Mouse (Mus musculus) heart, adult 8-10 months (tissue): ENCODE results near the gene Cuedc2. TPM values are rescaled to one million over a fixed set of nuclear protein-coding genes. Genes with fewer than 3 reads are reported as not detected.

Experiments
- DNase-seq: peaks from one replicate; pipeline ENCODE4 v3.0.0; 2022; ENCODE audit warnings: low spot score
- total RNA-seq, 4 experiments: library from RNA; stranded (reverse); gene quantifications; 2 replicates each; pipeline ENCODE4 v1.2.4; 2022

Gene Cuedc2
- total RNA-seq: 10 to 100 TPM; 76.5 to 91.0 (median 83.5) TPM

DNA sequence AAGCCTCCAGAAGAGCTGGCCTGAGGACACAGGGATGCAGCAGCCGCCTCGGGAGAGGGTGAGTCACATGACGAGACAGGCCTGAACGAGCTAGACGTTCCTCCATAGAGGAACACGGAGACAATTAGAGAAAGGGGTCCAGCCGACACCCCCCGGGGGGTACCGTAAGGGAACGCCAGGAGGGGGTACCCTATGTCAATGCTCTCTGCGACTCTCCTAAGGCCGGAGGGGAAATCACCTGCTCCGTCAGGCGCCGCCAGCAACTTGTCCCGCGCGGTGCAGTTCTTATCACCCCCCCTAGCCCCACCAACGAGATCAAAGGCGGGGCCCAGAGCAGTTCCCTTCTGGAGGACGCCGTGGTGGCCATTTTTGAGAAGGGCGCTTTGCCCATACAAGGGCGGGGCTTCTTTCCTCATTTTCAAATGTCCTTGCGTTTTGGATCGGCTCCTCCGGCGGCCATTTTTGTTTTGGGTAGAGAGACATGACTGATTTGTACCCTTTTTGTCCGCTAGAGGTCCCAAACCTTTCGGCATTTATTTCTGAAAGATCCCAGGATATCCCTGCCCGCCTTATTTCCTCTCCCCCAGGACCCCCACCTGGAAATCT is at the start of gene Cuedc2:
Cuedc2 (minus strand) TSS at position 372 of the 606 bp plus-strand sequence.
- peak; percentile 99 for DNase-seq

GRCm38 (mm10) chr19:46382275-46382674 is 43.8 kb upstream of the Cuedc2 start:
- no peak for DNase-seq

GRCm38 (mm10) chr19:46375891-46376290 is 37.4 kb upstream of the Cuedc2 start:
- no peak for DNase-seq

DNA sequence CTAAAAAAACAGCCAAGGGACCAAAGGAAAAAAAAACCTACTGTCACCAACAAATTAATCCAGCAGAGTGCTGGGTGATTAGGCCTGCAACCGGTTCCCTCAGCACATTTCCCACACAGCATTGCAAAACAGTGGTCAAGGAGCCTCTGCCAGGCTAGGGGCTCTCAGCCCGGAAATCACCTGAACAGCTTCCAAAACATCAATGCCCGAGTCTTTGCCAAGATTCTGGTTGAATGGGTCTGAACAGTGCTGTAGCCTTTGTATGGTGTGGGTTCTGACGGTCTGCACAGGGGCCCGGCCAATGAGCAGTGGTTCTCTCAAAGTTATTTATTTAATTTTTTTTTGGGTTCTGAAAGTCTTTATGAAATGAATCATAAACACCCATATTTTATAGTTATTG is 37.0 kb upstream of the Cuedc2 start:
- no peak for DNase-seq

DNA sequence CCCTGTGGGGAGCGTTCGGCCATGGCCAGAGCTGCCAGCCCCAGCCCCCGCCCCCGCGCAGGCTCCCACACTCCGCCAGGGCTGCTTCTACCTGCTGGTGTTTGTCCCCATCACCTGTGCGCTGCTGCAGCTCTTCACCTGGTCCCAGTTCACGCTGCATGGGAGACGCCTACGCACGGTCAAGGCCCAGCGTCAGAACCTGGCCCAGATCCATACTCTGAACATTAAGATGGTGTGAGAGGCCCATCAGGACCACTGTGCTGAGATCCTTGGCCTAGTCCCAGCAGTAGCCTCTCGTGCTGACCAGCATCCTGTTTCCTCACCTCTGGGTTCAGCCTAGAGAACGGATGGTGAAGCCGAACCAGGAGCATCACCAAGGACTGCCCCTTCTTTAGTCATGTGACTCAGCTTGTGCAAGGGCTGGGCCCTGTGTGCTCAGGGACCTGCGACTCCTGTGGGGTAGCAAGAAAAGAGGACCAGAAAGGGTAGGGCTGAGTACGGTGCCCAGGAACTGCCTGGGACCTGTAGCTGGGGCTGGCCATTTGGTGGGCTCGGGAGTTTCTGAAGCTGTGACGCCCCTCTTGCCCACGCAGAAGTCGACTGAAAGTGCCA is 36.1 kb upstream of the Cuedc2 start:
- no peak for DNase-seq

- peak; percentile 56 for DNase-seq
Measured at GRCm38 (mm10) chr19:46369204-46369603, 30.7 kb upstream of the Cuedc2 start.

- no peak for DNase-seq
Measured at GRCm38 (mm10) chr19:46367798-46368590, 29.5 kb upstream of the Cuedc2 start.

DNA sequence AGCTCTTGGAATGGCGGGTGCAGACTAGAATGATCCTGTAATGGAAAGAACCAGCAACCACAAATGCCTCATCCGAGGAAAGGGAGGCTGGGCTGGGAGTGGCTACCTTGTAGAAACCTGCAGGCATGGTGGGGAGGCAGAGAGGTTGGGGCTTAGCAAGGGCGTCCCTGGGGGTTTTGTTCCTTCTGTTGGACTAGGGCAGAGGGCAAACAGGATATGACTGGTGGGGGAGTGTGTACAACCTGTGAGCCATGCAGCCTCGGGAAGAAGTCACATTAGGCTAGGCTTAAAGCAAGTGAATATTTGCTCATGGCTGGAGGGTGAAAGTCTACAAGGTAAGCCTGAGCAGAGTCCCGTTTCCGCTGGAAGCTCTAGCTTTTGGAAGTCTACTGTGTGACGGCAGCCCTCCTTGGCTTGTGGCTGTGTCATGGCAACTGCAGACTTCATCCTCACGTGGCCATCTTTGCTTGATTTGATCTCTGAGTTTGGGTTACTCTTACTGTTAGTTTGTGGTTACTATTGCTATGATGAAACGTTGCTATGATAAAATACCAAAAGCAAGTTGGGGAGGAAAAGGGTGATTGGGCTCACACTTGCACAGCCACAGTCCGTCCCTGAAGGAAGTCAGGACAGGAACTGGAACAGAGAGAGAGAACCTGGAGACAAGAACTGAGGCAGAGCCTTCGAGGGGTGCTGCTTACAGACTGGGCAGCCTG is 24.9 kb upstream of the Cuedc2 start:
- no peak for DNase-seq

- no peak for DNase-seq
Measured at GRCm38 (mm10) chr19:46362104-46362503, 23.6 kb upstream of the Cuedc2 start.

- no peak for DNase-seq
Measured at GRCm38 (mm10) chr19:46358381-46358780, 19.9 kb upstream of the Cuedc2 start.

DNA sequence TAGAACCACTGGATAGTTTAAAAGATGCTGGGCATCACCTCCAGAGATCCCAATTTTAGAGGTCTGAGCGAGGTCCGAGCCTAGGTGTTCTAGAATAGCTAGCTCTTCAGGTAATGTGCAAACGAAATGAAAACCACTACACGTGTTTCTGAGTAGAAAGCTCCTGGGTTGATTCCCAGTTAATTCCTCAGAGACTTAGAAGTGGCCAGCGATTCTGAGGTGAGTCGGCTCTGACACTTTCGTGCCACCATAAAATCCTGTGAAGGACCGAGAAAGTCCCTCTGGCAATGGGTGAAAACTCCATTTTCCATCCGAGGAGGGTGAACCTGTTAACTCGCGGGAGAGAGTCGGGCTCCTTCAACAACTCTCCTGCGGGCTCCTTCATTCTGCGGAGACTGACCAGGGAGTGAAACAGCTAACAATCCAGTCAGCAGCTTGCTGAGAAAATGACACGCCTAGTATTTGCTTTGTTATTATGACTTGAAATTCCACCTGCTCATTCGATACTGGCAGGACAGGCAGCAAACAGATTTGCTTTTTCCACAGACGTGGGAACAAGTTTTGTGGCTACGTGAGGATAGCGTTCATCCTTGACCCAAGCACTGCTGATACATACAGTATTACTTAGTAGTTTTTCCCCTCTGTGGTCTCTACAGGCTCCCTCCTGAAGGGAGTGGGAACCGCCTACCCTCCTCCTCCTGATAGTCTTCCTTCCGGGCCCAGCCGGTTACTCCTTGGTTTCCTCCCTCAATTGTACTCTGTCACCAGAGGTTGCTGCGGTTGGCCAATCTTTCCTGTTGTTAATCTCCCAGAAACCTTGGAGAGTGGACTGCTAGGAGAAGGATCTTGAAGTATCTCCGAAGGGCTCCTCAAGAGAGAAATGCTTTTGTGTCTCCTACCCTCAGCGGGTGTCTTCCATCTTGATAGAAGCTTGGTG is 19.1 kb upstream of the Cuedc2 start:
- DNase-seq: peak; percentile 42

DNA sequence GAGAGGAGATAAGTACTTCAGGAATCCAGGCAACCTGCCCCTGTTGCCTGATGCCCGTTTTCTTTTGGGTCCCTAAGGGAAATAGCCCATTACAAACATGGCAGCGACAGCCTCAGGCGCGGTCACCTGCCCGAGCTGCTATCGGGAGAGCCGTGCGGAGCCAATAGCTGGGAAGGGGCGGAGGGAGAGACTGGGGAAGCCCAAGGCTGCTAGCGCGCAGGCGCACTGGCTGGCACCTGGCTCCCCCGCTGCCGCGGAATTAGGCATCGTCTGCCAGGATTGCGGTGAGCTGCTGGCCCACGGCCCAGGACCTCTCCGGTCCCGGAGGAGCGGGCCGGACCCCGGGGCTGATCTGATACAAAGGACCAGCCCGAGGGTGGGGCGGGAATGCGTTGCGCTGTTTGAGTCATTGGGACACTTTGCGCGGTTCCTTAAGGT is 18.2 kb upstream of the Cuedc2 start:
- peak; percentile 82 for DNase-seq

DNA sequence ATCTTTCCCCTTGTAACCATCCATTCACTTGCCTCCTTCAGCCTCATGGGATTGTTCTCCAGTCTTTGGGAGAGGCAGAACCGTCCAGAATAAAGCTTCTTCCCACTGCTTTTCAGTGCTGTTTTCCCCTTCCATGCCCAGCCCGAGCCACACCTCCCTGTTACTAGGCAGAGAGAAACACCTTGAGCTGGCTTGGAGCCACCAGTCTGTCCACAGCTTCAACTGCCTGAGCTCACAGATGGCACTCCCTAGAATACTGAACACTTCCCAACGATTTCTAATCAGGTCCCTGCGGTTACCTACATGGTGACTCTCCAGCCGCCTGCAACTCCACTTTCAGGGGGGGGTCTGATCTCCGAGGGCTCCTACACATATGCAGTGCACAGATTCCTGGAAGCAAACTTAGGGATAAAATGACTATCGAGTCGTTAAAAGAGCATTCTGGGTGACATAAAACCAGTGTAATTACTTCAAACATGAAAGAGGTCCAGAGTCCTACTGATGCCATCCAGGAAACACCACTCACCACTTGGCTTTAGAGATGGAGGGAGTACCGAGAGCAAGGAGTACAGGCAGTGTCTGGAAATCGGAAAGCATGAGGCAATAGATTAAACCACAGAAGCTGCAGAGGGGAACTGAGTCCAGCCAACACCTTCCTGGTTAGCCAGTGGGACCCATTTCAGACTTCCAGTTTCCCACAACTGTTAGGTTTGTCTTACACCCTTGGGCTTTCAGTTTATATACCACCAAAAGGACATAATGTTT is 11.8 kb upstream of the Cuedc2 start, which contains the start of gene 2310034G01Rik:
2310034G01Rik (minus strand) TSS at position 135 of the 765 bp plus-strand sequence.
- DNase-seq: no peak

DNA sequence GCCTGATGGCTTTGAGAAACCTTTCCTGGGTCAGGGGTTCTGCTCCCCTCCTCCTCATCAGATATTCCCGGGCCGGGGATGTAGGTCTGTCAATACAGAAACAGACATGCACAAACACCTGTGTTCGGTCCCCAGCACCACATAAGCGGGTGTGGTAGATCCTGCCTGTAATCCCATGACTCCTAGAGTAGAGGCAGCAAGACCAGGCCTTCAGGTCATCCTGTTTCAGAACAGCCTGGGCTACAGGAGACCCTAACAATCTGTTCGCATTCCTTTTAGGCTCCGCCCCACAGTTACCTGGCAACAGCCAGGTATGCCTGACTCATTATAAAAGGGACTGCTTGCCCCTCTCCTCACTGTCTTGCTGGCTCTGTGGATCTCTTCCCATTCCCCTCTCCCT is 11.0 kb upstream of the Cuedc2 start:
- no peak for DNase-seq

- peak; percentile 54 for DNase-seq
Measured at GRCm38 (mm10) chr19:46348761-46349458, 10.4 kb upstream of the Cuedc2 start.

- DNase-seq: peak; percentile 13
Measured at GRCm38 (mm10) chr19:46347936-46348668, 9.6 kb upstream of the Cuedc2 start.

- DNase-seq: no peak
Measured at GRCm38 (mm10) chr19:46347146-46347545, 8.6 kb upstream of the Cuedc2 start.

- no peak for DNase-seq
Measured at GRCm38 (mm10) chr19:46344710-46345419, 6.4 kb upstream of the Cuedc2 start.
